Mouse (Mus musculus) lung, embryonic 15.5 days (tissue): Measurements from ENCODE around the gene Prkar1b. TPM values are rescaled to one million over a fixed set of nuclear protein-coding genes. Genes with fewer than 3 reads are reported as not detected.
A peak's percentile ranks its signal among the peaks of the same experiment; 100 is the strongest.

Experiments used
- ATAC-seq: fragments of 200-750 bp; cut with Nextera tagmentation; 2 replicates; pipeline ENCODE4 v1.8.0; 2017; ENCODE audit warnings: moderate number of reproducible peaks, borderline replicate concordance; ENCODE audit not compliant: low FRiP score, low TSS enrichment; ENCODE audit errors: extremely low read depth
- H3K27ac ChIP-seq: fragments of 300-500 bp; sonication (generic); 2 replicates; pipeline ENCODE4 v1.5.1; 2015; ENCODE audit warnings: moderate library complexity, mild to moderate bottlenecking, inconsistent platforms
- H3K27me3 ChIP-seq: fragments of 300-500 bp; sonication (generic); 2 replicates; pipeline ENCODE4 v1.6.1; 2015; ENCODE audit warnings: inconsistent platforms
- H3K36me3 ChIP-seq: fragments of 300-500 bp; sonication (generic); 2 replicates; pipeline ENCODE4 v1.6.1; 2015; ENCODE audit warnings: inconsistent platforms
- H3K4me1 ChIP-seq: fragments of 300-500 bp; sonication (generic); 2 replicates; pipeline ENCODE4 v1.6.1; 2015; ENCODE audit warnings: inconsistent platforms
- H3K4me2 ChIP-seq: fragments of 300-500 bp; sonication (generic); 2 replicates; pipeline ENCODE4 v1.6.1; 2015; ENCODE audit warnings: inconsistent platforms, mild to moderate bottlenecking, moderate library complexity
- H3K4me3 ChIP-seq: fragments of 300-500 bp; sonication (generic); 2 replicates; pipeline ENCODE4 v1.5.1; 2015; ENCODE audit warnings: mild to moderate bottlenecking, inconsistent platforms
- H3K9ac ChIP-seq: fragments of 300-500 bp; sonication (generic); 2 replicates; pipeline ENCODE4 v1.6.1; 2015; ENCODE audit warnings: inconsistent platforms
- H3K9me3 ChIP-seq: fragments of 300-500 bp; sonication (generic); 2 replicates; pipeline ENCODE4 v1.6.1; 2016; ENCODE audit warnings: inconsistent platforms
- WGBS: fragments of 180-500 bp; shearing (Covaris S2); methylation state at CpG from one replicate; pipeline ENCODE4 v1.1.7; 2015; 5-methylcytosine and 5-hydroxymethylcytosine counted together
- polyA plus RNA-seq: library from polyadenylated mRNA; unstranded; fragments of >200 nt; fragmentation: Nextera tagmentation; extraction: Ambion mirVana; gene quantifications from 2 replicates; pipeline ENCODE4 v1.2.1, GENCODE M21; 2015

Prkar1b gene
- 16.0 and 16.9 TPM in 2 replicates for polyA plus RNA-seq

- Histone ChIP-seq H3K9ac (peak within 1 kb of the TSS; percentile 64), H3K36me3 (peaks cover 20% of the 10 kb centered on the region), H3K4me2 (peak within 1 kb of the TSS; percentile 83), H3K4me3 (peak within 1 kb of the TSS; percentile 68), H3K4me1 (peaks cover 27% of the 10 kb centered on the region), H3K27me3 (no peaks in the 10 kb centered on the region), H3K27ac (peak within 1 kb of the TSS; percentile 72), H3K9me3 (no peaks in the 10 kb centered on the region)
- ATAC-seq, result peak; percentile 97
- under 1% methylated on average over 81 of the region's 87 CpGs for WGBS
Measured at GRCm38 (mm10) chr5:139149681-139150602, at the start of gene Prkar1b, which contains the start of gene Dnaaf5. Prkar1b (minus strand) TSS chr5:139150001. Dnaaf5 (plus strand) TSS chr5:139150223.

GRCm38 (mm10) chr5:139199636-139199994, 49.8 kb upstream of the Prkar1b start:
- Histone ChIP-seq H3K9me3 (no peaks in the 10 kb centered on the region), H3K4me1 (peaks cover 25% of the 10 kb centered on the region), H3K9ac (peak overlapping the region; percentile 55), H3K27ac (peak overlapping the region; percentile 83), H3K27me3 (no peaks in the 10 kb centered on the region), H3K36me3 (no peaks in the 10 kb centered on the region), H3K4me2 (peak overlapping the region; percentile 95), H3K4me3 (peak overlapping the region; percentile 93)
- 33% methylated on average over 2 of the region's 2 CpGs for WGBS
- ATAC-seq, result no peak

- ATAC-seq, result no peak
- H3K27ac ChIP-seq, result 0 out of 2 replicates have a peak overlapping the region, but pooled peaks have one; percentile 0
- H3K9ac ChIP-seq, result no peak overlapping the region
Measured at GRCm38 (mm10) chr5:139198779-139199178, 49.0 kb upstream of the Prkar1b start.

GRCm38 (mm10) chr5:139190958-139191357, 41.2 kb upstream of the Prkar1b start:
- no peaks in the 10 kb centered on the region for H3K9me3 ChIP-seq
- no peak overlapping the region for H3K4me2 ChIP-seq
- H3K36me3 ChIP-seq, result peaks cover 6% of the 10 kb centered on the region; the same call in 1 of the 2 replicates
- no peak overlapping the region for H3K27ac ChIP-seq
- no peak for ATAC-seq
- H3K4me1 ChIP-seq, result no peaks in the 10 kb centered on the region
- 73% methylated on average over 5 of the region's 5 CpGs for WGBS
- no peak overlapping the region for H3K9ac ChIP-seq
- H3K27me3 ChIP-seq, result no peaks in the 10 kb centered on the region
- no peak overlapping the region for H3K4me3 ChIP-seq

More at GRCm38 (mm10) chr5:139198779-139199178, 49.0 kb upstream of the Prkar1b start:
- WGBS, result 50% methylated on average over 3 of the region's 3 CpGs
- Histone ChIP-seq H3K4me1 (peaks cover 25% of the 10 kb centered on the region), H3K4me2 (no peak overlapping the region), H3K36me3 (no peaks in the 10 kb centered on the region), H3K4me3 (no peak overlapping the region), H3K27me3 (no peaks in the 10 kb centered on the region), H3K9me3 (no peaks in the 10 kb centered on the region)

- H3K9me3 ChIP-seq, result no peaks in the 10 kb centered on the region
- WGBS, result 90% methylated on average over 5 of the region's 5 CpGs
Measured at GRCm38 (mm10) chr5:139189726-139190125, 39.9 kb upstream of the Prkar1b start.

GRCm38 (mm10) chr5:139184897-139185296, 35.1 kb upstream of the Prkar1b start:
- no peak overlapping the region for H3K4me2 ChIP-seq
- H3K36me3 ChIP-seq, result peaks cover 41% of the 10 kb centered on the region; the same call in 1 of the 2 replicates
- H3K27me3 ChIP-seq, result no peaks in the 10 kb centered on the region
- H3K9ac ChIP-seq, result no peak overlapping the region
- no peaks in the 10 kb centered on the region for H3K4me1 ChIP-seq
- no peak overlapping the region for H3K4me3 ChIP-seq
- ATAC-seq, result no peak
- no peaks in the 10 kb centered on the region for H3K9me3 ChIP-seq
- no peak overlapping the region for H3K27ac ChIP-seq
- WGBS, result 86% methylated on average over 4 of the region's 4 CpGs

More at GRCm38 (mm10) chr5:139189726-139190125, 39.9 kb upstream of the Prkar1b start:
- Histone ChIP-seq H3K27me3 (no peaks in the 10 kb centered on the region), H3K27ac (no peak overlapping the region), H3K9ac (no peak overlapping the region), H3K4me2 (no peak overlapping the region), H3K4me1 (no peaks in the 10 kb centered on the region), H3K36me3 (peaks cover 14% of the 10 kb centered on the region; the same call in 1 of the 2 replicates), H3K4me3 (no peak overlapping the region)
- ATAC-seq, result no peak

- WGBS, result 88% methylated on average over 9 of the region's 9 CpGs
- ATAC-seq, result no peak
- no peak overlapping the region for H3K4me2 ChIP-seq
- no peak overlapping the region for H3K9ac ChIP-seq
- H3K27ac ChIP-seq, result no peak overlapping the region
- no peaks in the 10 kb centered on the region for H3K9me3 ChIP-seq
- H3K4me1 ChIP-seq, result no peaks in the 10 kb centered on the region
- peaks cover 41% of the 10 kb centered on the region; the same call in 1 of the 2 replicates for H3K36me3 ChIP-seq
- H3K4me3 ChIP-seq, result no peak overlapping the region
- no peaks in the 10 kb centered on the region for H3K27me3 ChIP-seq
Measured at GRCm38 (mm10) chr5:139183601-139184000, 33.8 kb upstream of the Prkar1b start.

GRCm38 (mm10) chr5:139183131-139183530, 33.3 kb upstream of the Prkar1b start:
- Histone ChIP-seq H3K36me3 (peaks cover 44% of the 10 kb centered on the region; the same call in 1 of the 2 replicates), H3K9ac (no peak overlapping the region), H3K4me3 (no peak overlapping the region), H3K27me3 (no peaks in the 10 kb centered on the region), H3K4me1 (no peaks in the 10 kb centered on the region), H3K27ac (no peak overlapping the region), H3K4me2 (no peak overlapping the region), H3K9me3 (no peaks in the 10 kb centered on the region)
- WGBS, result 83% methylated on average over 2 of the region's 2 CpGs
- no peak for ATAC-seq

- peaks cover 35% of the 10 kb centered on the region for H3K36me3 ChIP-seq
- no peaks in the 10 kb centered on the region for H3K9me3 ChIP-seq
- WGBS, result 24% methylated on average over 11 of the region's 11 CpGs
- peak; percentile 70; the same call in 1 of the 2 replicates for ATAC-seq
- H3K9ac ChIP-seq, result no peak overlapping the region
- no peak overlapping the region for H3K4me3 ChIP-seq
- no peaks in the 10 kb centered on the region for H3K27me3 ChIP-seq
- H3K4me2 ChIP-seq, result no peak overlapping the region
- peaks cover 5% of the 10 kb centered on the region; the same call in 1 of the 2 replicates for H3K4me1 ChIP-seq
- no peak overlapping the region for H3K27ac ChIP-seq
Measured at GRCm38 (mm10) chr5:139178895-139179631, 29.3 kb upstream of the Prkar1b start.

GRCm38 (mm10) chr5:139174556-139175547, 25.1 kb upstream of the Prkar1b start:
- peaks cover 7% of the 10 kb centered on the region; the same call in 1 of the 2 replicates for H3K4me1 ChIP-seq
- H3K4me3 ChIP-seq, result no peak overlapping the region
- H3K27me3 ChIP-seq, result no peaks in the 10 kb centered on the region
- H3K36me3 ChIP-seq, result peaks cover 43% of the 10 kb centered on the region
- peak overlapping the region; percentile 41; the same call in 1 of the 2 replicates for H3K27ac ChIP-seq
- 56% methylated on average over 8 of the region's 10 CpGs for whole genome bisulfite sequencing
- no peaks in the 10 kb centered on the region for H3K9me3 ChIP-seq
- H3K4me2 ChIP-seq, result no peak overlapping the region
- no peak overlapping the region for H3K9ac ChIP-seq
- ATAC-seq, result 0 out of 2 replicates have a peak, but pooled peaks have one; percentile 27
